Comparison of ENCODE assay signal across 15 mouse cellular contexts in the genomic region with DNA sequence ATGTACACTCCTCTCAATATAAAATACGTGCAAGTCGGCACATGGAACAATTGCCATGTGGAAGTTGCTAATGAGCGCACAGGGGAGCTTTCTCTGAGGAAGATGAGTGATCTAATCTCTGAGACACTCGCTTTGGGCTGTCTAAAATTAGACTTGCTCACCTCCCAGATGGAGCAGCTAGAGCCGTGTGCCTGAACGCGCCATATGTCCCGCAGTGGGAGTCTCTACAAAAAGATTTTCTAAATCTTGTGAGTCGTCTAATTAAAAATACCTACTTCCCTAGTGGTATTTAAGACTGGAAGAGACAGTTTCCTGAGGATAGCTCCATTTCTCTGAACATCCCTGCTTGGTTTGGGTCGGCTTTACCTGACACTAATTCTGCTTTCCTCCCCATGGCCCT. TPM values are rescaled to one million over a fixed set of nuclear protein-coding genes. Genes with fewer than 3 reads are reported as not detected.
DNase-seq lines count a peak whose midpoint lies in the region; ATAC-seq and TF ChIP-seq lines count a peak whose summit lies in the region.
"Had no signal": no experiment of that assay in that cellular context is flagged by ENCODE, and none has a peak within 500 bp of the region (broad histone marks: within the 10 kb centered on the region; RNA-seq: fewer than 3 reads in every experiment).

No protein-coding gene starts in this region.

- intact Hi-C loops in left cerebral cortex, postnatal 36 days (cut with DNase I) = loop anchor here (2.0 kb wide), 1 partner anchor 20 kb away; no protein-coding TSS in a partner anchor
- intact Hi-C loops in heart, adult 2 months (cut with DNase I) = no loop called here

- no peak overlapping the region for H3K4me2 ChIP-seq in forebrain, embryonic 16.5 days (ENCODE audit: low read length)
- H3K4me2 ChIP-seq: liver, embryonic 13.5 days had no signal

- H3K27ac ChIP-seq in cerebellum, adult 2 months (ENCODE audit: insufficient read depth, low read length) = peak overlapping the region; percentile 88
- H3K27ac ChIP-seq in forebrain, embryonic 16.5 days (ENCODE audit: low read length) = peak overlapping the region; percentile 68
- no peak overlapping the region for H3K27ac ChIP-seq in heart, adult 2 months
- H3K27ac ChIP-seq: liver, embryonic 13.5 days had no signal

- H3K4me3 ChIP-seq in cerebellum, adult 2 months (replicated peaks; ENCODE audit: insufficient read depth, low read depth, low read length) = no peak overlapping the region
- no peak overlapping the region for H3K4me3 ChIP-seq in forebrain, embryonic 16.5 days (replicated peaks; ENCODE audit: low read length)
- no peak overlapping the region for H3K4me3 ChIP-seq in heart, adult 2 months
- H3K4me3 ChIP-seq: erythroblast, embryonic 14.5 days; liver, embryonic 13.5 days had no signal

- peaks cover 46% of the 10 kb centered on the region for H3K4me1 ChIP-seq in cerebellum, adult 2 months (ENCODE audit: control insufficient read depth, insufficient read depth, low read length)
- H3K4me1 ChIP-seq in forebrain, embryonic 16.5 days (replicated peaks; ENCODE audit: control insufficient read depth, insufficient read depth, low read length) = peaks cover 4% of the 10 kb centered on the region; the same call in 1 of the 2 replicates
- H3K4me1 ChIP-seq in heart, adult 2 months (ENCODE audit: control insufficient read depth, insufficient read depth, low read length) = no peaks in the 10 kb centered on the region

- no peaks in the 10 kb centered on the region for H3K27me3 ChIP-seq in cerebellum, adult 2 months (ENCODE audit: control insufficient read depth, insufficient read depth, low read length)
- no peaks in the 10 kb centered on the region for H3K27me3 ChIP-seq in forebrain, embryonic 16.5 days (replicated peaks; ENCODE audit: control insufficient read depth, insufficient read depth, low read length)
- H3K27me3 ChIP-seq in heart, adult 2 months (ENCODE audit: control insufficient read depth, insufficient read depth, low read length) = no peaks in the 10 kb centered on the region
- H3K27me3 ChIP-seq: CH12.LX had no signal

- no peak for TF ChIP-seq EP300 in heart, adult 2 months (IDR thresholded peaks at IDR 0.05; ENCODE audit: insufficient read depth, low read depth, low read length)

- 7% methylated on average over 10 of the region's 10 CpGs for WGBS in cerebellum, adult 2 months
- WGBS in forebrain, embryonic 16.5 days = 61% methylated on average over 10 of the region's 10 CpGs
- WGBS in heart, adult 2 months = 54% methylated on average over 10 of the region's 10 CpGs

- H3K36me3 ChIP-seq in forebrain, embryonic 16.5 days (ENCODE audit: control insufficient read depth, insufficient read depth) = peaks cover 4% of the 10 kb centered on the region; the same call in 1 of the 2 replicates
- H3K36me3 ChIP-seq in heart, adult 2 months (ENCODE audit: control insufficient read depth, insufficient read depth, low read length) = no peaks in the 10 kb centered on the region

- peak; percentile 72 for DNase-seq in layer of hippocampus, adult 11-12 months (ENCODE audit: low spot score)
- no peak for DNase-seq in layer of hippocampus, postnatal 25 days (ENCODE audit: extremely low spot score in 1 of 2, low spot score in 1 of 2)
- peak; percentile 78 to 93 for DNase-seq in cerebellum, adult 2 months
- peak; percentile 76 to 80 for DNase-seq in left cerebral cortex, postnatal 36 days (ENCODE audit: low spot score in 2 of 2)
- DNase-seq in spleen, postnatal 10 days (ENCODE audit: low spot score in 2 of 2) = no peak
- DNase-seq in thymus, postnatal 0 days (ENCODE audit: low spot score) = no peak
- DNase-seq in heart, adult 2 months = no peak
- DNase-seq: adrenal gland, postnatal 25 days; liver, embryonic 13.5 days; lung, postnatal 36 days; spleen, adult 18-20 months had no signal

- TF ChIP-seq CTCF in cerebellum, adult 2 months (IDR thresholded peaks at IDR 0.05; ENCODE audit: borderline replicate concordance, insufficient read depth, low read depth, low read length) = no peak
- TF ChIP-seq CTCF in heart, adult 2 months (IDR thresholded peaks at IDR 0.05) = no peak

- H3K9ac ChIP-seq in forebrain, embryonic 16.5 days (replicated peaks; ENCODE audit: low read depth, low read length) = no peak overlapping the region
- H3K9ac ChIP-seq in heart, adult 2 months (ENCODE audit: low read depth, low read length) = no peak overlapping the region
- H3K9ac ChIP-seq: liver, embryonic 13.5 days had no signal

- TF ChIP-seq POLR2A in cerebellum, adult 2 months (IDR thresholded peaks at IDR 0.05; ENCODE audit: borderline replicate concordance, insufficient read depth, low read length) = no peak
- TF ChIP-seq POLR2A in heart, adult 2 months (IDR thresholded peaks at IDR 0.05; ENCODE audit: insufficient read depth, low read depth, low read length) = no peak

- H3K79me2 ChIP-seq in heart, adult 2 months (replicated peaks; ENCODE audit: control insufficient read depth, insufficient read depth, low read length) = no peaks in the 10 kb centered on the region

- ATAC-seq in forebrain, embryonic 16.5 days = peak; percentile 74
- ATAC-seq: intestine, postnatal 0 days had no signal

- H3K9me3 ChIP-seq in forebrain, embryonic 16.5 days (ENCODE audit: control insufficient read depth, low read length) = no peaks in the 10 kb centered on the region
- H3K9me3 ChIP-seq: liver, embryonic 13.5 days had no signal

RNA-seq across cellular contexts. Expression of gene Meltf, which starts 2.2 kb away (rescaled TPM):
- total RNA-seq in layer of hippocampus, postnatal 25 days (2021) = under 1 TPM; 0.16 to 0.17 TPM
- polyA plus RNA-seq in cerebellum, adult 2 months (2012; rRNA removed) = 0.75 and 1.1 TPM in 2 replicates
- polyA plus RNA-seq in forebrain, embryonic 16.5 days (2015; fragmentation: Nextera tagmentation; extraction: Ambion mirVana) = 0.11 and 0.16 TPM in 2 replicates
- total RNA-seq in left cerebral cortex, postnatal 36 days (2021) = under 1 TPM; 0.54 to 0.81 TPM
- polyA plus RNA-seq in thymus, postnatal 0 days (2015; fragmentation: Nextera tagmentation; extraction: Ambion mirVana) = 0.10 and 0.13 TPM in 2 replicates
- total RNA-seq in heart, adult 2 months (2021) = not detected
- polyA plus RNA-seq in heart, adult 2 months (2012; rRNA removed) = 0.23 TPM in 1 of 2 replicates, not detected in the other
- total RNA-seq: adrenal gland, postnatal 25 days had no signal
- polyA plus RNA-seq: erythroblast, embryonic 14.5 days had no signal

RNA-seq across cellular contexts. Expression of gene Pigz, which starts 57.3 kb away (rescaled TPM):
- total RNA-seq in layer of hippocampus, postnatal 25 days (2021) = 10 to 100 TPM; 15.4 to 20.9 TPM
- polyA plus RNA-seq in cerebellum, adult 2 months (2012; rRNA removed) = 33.1 and 34.2 TPM in 2 replicates
- polyA plus RNA-seq in forebrain, embryonic 16.5 days (2015; fragmentation: Nextera tagmentation; extraction: Ambion mirVana) = 1.6 TPM in 2 replicates
- total RNA-seq in left cerebral cortex, postnatal 36 days (2021) = 10 to 100 TPM; 18.6 to 35.3 TPM
- 2.7 and 3.1 TPM in 2 replicates for polyA plus RNA-seq in thymus, postnatal 0 days (2015; fragmentation: Nextera tagmentation; extraction: Ambion mirVana)
- total RNA-seq in heart, adult 2 months (2021) = 1 to 10 TPM; 1.7 to 2.3 TPM
- polyA plus RNA-seq in heart, adult 2 months (2012; rRNA removed) = 2.4 and 2.9 TPM in 2 replicates
- total RNA-seq: adrenal gland, postnatal 25 days had no signal

Comparison
In these comparisons a context has a peak if more than half of its experiments do, and no peak if none do; other contexts are left out.
1. DNase-seq: peak in layer of hippocampus, adult 11-12 months (single experiment), cerebellum, adult 2 months (2 of 2) and left cerebral cortex, postnatal 36 days (2 of 2); none in layer of hippocampus, postnatal 25 days (0 of 2), spleen, postnatal 10 days (0 of 2), thymus, postnatal 0 days (single experiment) and heart, adult 2 months (0 of 2).